Mouse (Mus musculus) small intestine, adult 2 months (tissue): ENCODE measurements around the gene Traf4.

ENCODE experiments used
- CTCF ChIP-seq: fragments of 200-500 bp; IDR thresholded peaks from 2 replicates; pipeline ENCODE4 v1.5.1; 2012; ENCODE audit warnings: low read depth, mild to moderate bottlenecking, control low read depth, inconsistent platforms, low read length, moderate library complexity, mixed read lengths; ENCODE audit not compliant: insufficient replicate concordance, insufficient read length; ENCODE audit errors: extremely low read depth
- POLR2A ChIP-seq: fragments of 200-500 bp; IDR thresholded peaks from 2 replicates; pipeline ENCODE4 v1.6.1; 2012; ENCODE audit warnings: low read depth, mild to moderate bottlenecking, control low read depth, inconsistent platforms, low read length, moderate library complexity

GRCm38 (mm10) chr11:78211513-78211912, 46.1 kb upstream of the Traf4 start:
- no peak for TF ChIP-seq CTCF
- TF ChIP-seq POLR2A = no peak
